Mouse (Mus musculus): Measurements from ENCODE around the gene Ncan. TPM values are rescaled to one million over a fixed set of nuclear protein-coding genes. Genes with fewer than 3 reads are reported as not detected.
A peak's percentile ranks its signal among the peaks of the same experiment; 100 is the strongest.

The Ncan gene
- polyA plus RNA-seq, 1 experiment from 2014 or later = 189 TPM

GRCm38 (mm10) chr8:70134086-70134485 lies 13.4 kb upstream of the Ncan start:
- 92% methylated on average over 5 of the region's 5 CpGs for WGBS
- Histone ChIP-seq H3K4me2 (ENCODE audit: low read length) (no peak overlapping the region), H3K4me3 (ENCODE audit: low read depth, low read length) (no peak overlapping the region), H3K36me3 (ENCODE audit: control insufficient read depth, insufficient read depth, low read length) (peaks cover 12% of the 10 kb centered on the region), H3K9ac (ENCODE audit: low read depth, low read length) (no peak overlapping the region), H3K4me1 (ENCODE audit: control insufficient read depth, insufficient read depth, low read length) (peaks cover 20% of the 10 kb centered on the region), H3K27me3 (ENCODE audit: control insufficient read depth, insufficient read depth, low read depth, low read length) (no peaks in the 10 kb centered on the region), H3K27ac (ENCODE audit: low read length) (no peak overlapping the region), H3K9me3 (replicated peaks; ENCODE audit: control insufficient read depth, low read length, poor library complexity, severe bottlenecking) (no peaks in the 10 kb centered on the region)
- no peak for ATAC-seq

GRCm38 (mm10) chr8:70131166-70131883 lies 10.7 kb upstream of the Ncan start, which contains the start of gene Nr2c2ap:
TSS of gene Nr2c2ap (plus strand) at chr8:70131333.
- peak within 1 kb of the TSS; percentile 47; the same call in 1 of the 2 replicates for H3K27ac ChIP-seq (ENCODE audit: low read length)
- 1% methylated on average over 37 of the region's 37 CpGs for WGBS
- peaks cover 12% of the 10 kb centered on the region for H3K36me3 ChIP-seq (ENCODE audit: control insufficient read depth, insufficient read depth, low read length)
- H3K4me3 ChIP-seq (ENCODE audit: low read depth, low read length) = peak within 1 kb of the TSS; percentile 57
- H3K9me3 ChIP-seq (replicated peaks; ENCODE audit: control insufficient read depth, low read length, poor library complexity, severe bottlenecking) = no peaks in the 10 kb centered on the region
- peak within 1 kb of the TSS; percentile 95 for H3K4me2 ChIP-seq (ENCODE audit: low read length)
- ATAC-seq = peak; percentile 84
- peak within 1 kb of the TSS; percentile 68 for H3K9ac ChIP-seq (ENCODE audit: low read depth, low read length)
- H3K27me3 ChIP-seq (ENCODE audit: control insufficient read depth, insufficient read depth, low read depth, low read length) = no peaks in the 10 kb centered on the region
- H3K4me1 ChIP-seq (ENCODE audit: control insufficient read depth, insufficient read depth, low read length) = peaks cover 10% of the 10 kb centered on the region

- Histone ChIP-seq H3K4me1 (ENCODE audit: control insufficient read depth, insufficient read depth, low read length) (peaks cover 10% of the 10 kb centered on the region), H3K27me3 (ENCODE audit: control insufficient read depth, insufficient read depth, low read depth, low read length) (no peaks in the 10 kb centered on the region), H3K9ac (ENCODE audit: low read depth, low read length) (no peak overlapping the region), H3K9me3 (replicated peaks; ENCODE audit: control insufficient read depth, low read length, poor library complexity, severe bottlenecking) (no peaks in the 10 kb centered on the region), H3K4me3 (ENCODE audit: low read depth, low read length) (no peak overlapping the region), H3K36me3 (ENCODE audit: control insufficient read depth, insufficient read depth, low read length) (peaks cover 4% of the 10 kb centered on the region), H3K4me2 (ENCODE audit: low read length) (no peak overlapping the region), H3K27ac (ENCODE audit: low read length) (peak overlapping the region; percentile 47; the same call in 1 of the 2 replicates)
- WGBS = 78% methylated on average over 3 of the region's 3 CpGs
- no peak for ATAC-seq
Observed at GRCm38 (mm10) chr8:70130066-70130465, 9.4 kb upstream of the Ncan start.

- Histone ChIP-seq H3K27me3 (ENCODE audit: control insufficient read depth, insufficient read depth, low read depth, low read length) (no peaks in the 10 kb centered on the region), H3K4me3 (ENCODE audit: low read depth, low read length) (no peak overlapping the region), H3K27ac (ENCODE audit: low read length) (peak overlapping the region; percentile 47; the same call in 1 of the 2 replicates), H3K36me3 (ENCODE audit: control insufficient read depth, insufficient read depth, low read length) (peaks cover 3% of the 10 kb centered on the region), H3K9ac (ENCODE audit: low read depth, low read length) (no peak overlapping the region), H3K9me3 (replicated peaks; ENCODE audit: control insufficient read depth, low read length, poor library complexity, severe bottlenecking) (no peaks in the 10 kb centered on the region), H3K4me1 (ENCODE audit: control insufficient read depth, insufficient read depth, low read length) (peaks cover 10% of the 10 kb centered on the region), H3K4me2 (ENCODE audit: low read length) (no peak overlapping the region)
- ATAC-seq = peak; percentile 70
- WGBS = 59% methylated on average over 9 of the region's 9 CpGs
Observed at GRCm38 (mm10) chr8:70129309-70129952, 8.8 kb upstream of the Ncan start.

GRCm38 (mm10) chr8:70128435-70128834 lies 7.8 kb upstream of the Ncan start:
- peak overlapping the region; percentile 63; the same call in 1 of the 2 replicates for H3K27ac ChIP-seq (ENCODE audit: low read length)
- H3K4me1 ChIP-seq (ENCODE audit: control insufficient read depth, insufficient read depth, low read length) = peaks cover 10% of the 10 kb centered on the region
- no peak for ATAC-seq
- no peak overlapping the region for H3K4me2 ChIP-seq (ENCODE audit: low read length)
- H3K9ac ChIP-seq (ENCODE audit: low read depth, low read length) = peak overlapping the region; percentile 11; the same call in 1 of the 2 replicates
- H3K27me3 ChIP-seq (ENCODE audit: control insufficient read depth, insufficient read depth, low read depth, low read length) = no peaks in the 10 kb centered on the region
- 79% methylated on average over 3 of the region's 3 CpGs for WGBS
- H3K4me3 ChIP-seq (ENCODE audit: low read depth, low read length) = no peak overlapping the region
- H3K36me3 ChIP-seq (ENCODE audit: control insufficient read depth, insufficient read depth, low read length) = peaks cover 3% of the 10 kb centered on the region; the same call in 1 of the 2 replicates
- no peaks in the 10 kb centered on the region for H3K9me3 ChIP-seq (replicated peaks; ENCODE audit: control insufficient read depth, low read length, poor library complexity, severe bottlenecking)

GRCm38 (mm10) chr8:70124992-70125391 lies 4.3 kb upstream of the Ncan start:
- Histone ChIP-seq H3K9me3 (replicated peaks; ENCODE audit: control insufficient read depth, low read length, poor library complexity, severe bottlenecking) (no peaks in the 10 kb centered on the region), H3K4me3 (ENCODE audit: low read depth, low read length) (no peak overlapping the region), H3K4me2 (ENCODE audit: low read length) (no peak overlapping the region), H3K27me3 (ENCODE audit: control insufficient read depth, insufficient read depth, low read depth, low read length) (no peaks in the 10 kb centered on the region), H3K9ac (ENCODE audit: low read depth, low read length) (no peak overlapping the region), H3K27ac (ENCODE audit: low read length) (no peak overlapping the region), H3K36me3 (ENCODE audit: control insufficient read depth, insufficient read depth, low read length) (no peaks in the 10 kb centered on the region), H3K4me1 (ENCODE audit: control insufficient read depth, insufficient read depth, low read length) (no peaks in the 10 kb centered on the region)
- WGBS = 69% methylated on average over 8 of the region's 8 CpGs
- no peak for ATAC-seq

GRCm38 (mm10) chr8:70122863-70123262 lies 2.2 kb upstream of the Ncan start:
- H3K9me3 ChIP-seq (replicated peaks; ENCODE audit: control insufficient read depth, low read length, poor library complexity, severe bottlenecking) = no peaks in the 10 kb centered on the region
- H3K27ac ChIP-seq (ENCODE audit: low read length) = no peak overlapping the region
- no peaks in the 10 kb centered on the region for H3K27me3 ChIP-seq (ENCODE audit: control insufficient read depth, insufficient read depth, low read depth, low read length)
- H3K4me1 ChIP-seq (ENCODE audit: control insufficient read depth, insufficient read depth, low read length) = peaks cover 8% of the 10 kb centered on the region
- H3K9ac ChIP-seq (ENCODE audit: low read depth, low read length) = no peak overlapping the region
- H3K4me3 ChIP-seq (ENCODE audit: low read depth, low read length) = no peak overlapping the region
- no peak for ATAC-seq
- H3K4me2 ChIP-seq (ENCODE audit: low read length) = no peak overlapping the region
- WGBS = 56% methylated on average over 2 of the region's 2 CpGs
- no peaks in the 10 kb centered on the region for H3K36me3 ChIP-seq (ENCODE audit: control insufficient read depth, insufficient read depth, low read length)

GRCm38 (mm10) chr8:70118726-70119700 lies 1.7 kb downstream of the Ncan start:
- WGBS = 2% methylated on average over 17 of the region's 17 CpGs
- H3K4me3 ChIP-seq (ENCODE audit: low read depth, low read length) = peak overlapping the region; percentile 76
- peak overlapping the region; percentile 96 for H3K27ac ChIP-seq (ENCODE audit: low read length)
- H3K4me1 ChIP-seq (ENCODE audit: control insufficient read depth, insufficient read depth, low read length) = peaks cover 23% of the 10 kb centered on the region
- H3K4me2 ChIP-seq (ENCODE audit: low read length) = peak overlapping the region; percentile 71
- H3K36me3 ChIP-seq (ENCODE audit: control insufficient read depth, insufficient read depth, low read length) = peaks cover 14% of the 10 kb centered on the region; the same call in 1 of the 2 replicates
- H3K27me3 ChIP-seq (ENCODE audit: control insufficient read depth, insufficient read depth, low read depth, low read length) = no peaks in the 10 kb centered on the region
- peak; percentile 80 for ATAC-seq
- H3K9ac ChIP-seq (ENCODE audit: low read depth, low read length) = peak overlapping the region; percentile 87
- no peaks in the 10 kb centered on the region for H3K9me3 ChIP-seq (replicated peaks; ENCODE audit: control insufficient read depth, low read length, poor library complexity, severe bottlenecking)

Data from midbrain, embryonic 16.5 days (tissue).